Mouse (Mus musculus) MEL (cell line): ENCODE results near the gene Cnn3.

Source experiments
- BHLHE40 ChIP-seq: IDR thresholded peaks from 2 replicates; pipeline ENCODE4 v1.6.1; 2012; ENCODE audit warnings: low read depth, mild to moderate bottlenecking, inconsistent platforms, low read length, improper control_type of control experiment, borderline replicate concordance
- CTCF ChIP-seq, 3 experiments: IDR thresholded peaks in 2 of 3; conservative IDR thresholded peaks in 1 of 3; 2 replicates each; pipeline ENCODE4 v1.5.1; 2011 to 2012; ENCODE audit warnings: low read length in 3 of 3, low read depth in 2 of 3, mild to moderate bottlenecking in 2 of 3, improper control_type of control experiment in 1 of 3, inconsistent platforms in 1 of 3, mixed read lengths in 1 of 3, moderate library complexity in 1 of 3; ENCODE audit not compliant: control insufficient read depth in 1 of 3, insufficient read depth in 1 of 3, poor library complexity in 1 of 3, severe bottlenecking in 1 of 3
- EP300 ChIP-seq, 2 experiments: IDR thresholded peaks; 2 replicates each; pipeline ENCODE4 v1.6.1; 2011; ENCODE audit warnings: improper control_type of control experiment in 2 of 2, low read length in 2 of 2, low read depth in 1 of 2, mild to moderate bottlenecking in 1 of 2
- JUND ChIP-seq: IDR thresholded peaks from 2 replicates; pipeline ENCODE4 v1.6.1; 2011; ENCODE audit warnings: low read depth, mild to moderate bottlenecking, improper control_type of control experiment, low read length
- KAT2A ChIP-seq: conservative IDR thresholded peaks from 2 replicates; pipeline ENCODE4 v1.6.1; 2012; ENCODE audit warnings: low read depth, low read length, improper control_type of control experiment, inconsistent platforms
- MYC ChIP-seq: IDR thresholded peaks from 2 replicates; pipeline ENCODE4 v1.6.1; 2011; ENCODE audit warnings: low read depth, mild to moderate bottlenecking, low read length, improper control_type of control experiment, moderate library complexity
- POLR2A ChIP-seq, 2 experiments: IDR thresholded peaks; 2 replicates each; pipeline ENCODE4 v1.6.1; 2011 to 2012; ENCODE audit warnings: low read length in 2 of 2, mild to moderate bottlenecking in 2 of 2, control low read depth in 1 of 2, improper control_type of control experiment in 1 of 2, low read depth in 1 of 2, moderate library complexity in 1 of 2; ENCODE audit not compliant: control insufficient read depth in 1 of 2, insufficient read depth in 1 of 2, poor library complexity in 1 of 2
- POLR2AphosphoS5 ChIP-seq: IDR thresholded peaks from 2 replicates; pipeline ENCODE4 v1.6.1; 2012; ENCODE audit warnings: low read depth, borderline replicate concordance, mild to moderate bottlenecking, inconsistent platforms, low read length, moderate library complexity, mixed read lengths
- SIN3A ChIP-seq: IDR thresholded peaks from 2 replicates; pipeline ENCODE4 v1.6.1; 2012; ENCODE audit warnings: low read length, improper control_type of control experiment, inconsistent platforms
- TAL1 ChIP-seq: IDR thresholded peaks from 2 replicates; pipeline ENCODE4 v1.6.1; 2012; ENCODE audit warnings: mild to moderate bottlenecking, inconsistent platforms, low read length, moderate library complexity, mixed read lengths
- USF1 ChIP-seq: IDR thresholded peaks from 2 replicates; pipeline ENCODE4 v1.6.1; 2014; ENCODE audit warnings: low read depth, mild to moderate bottlenecking, inconsistent platforms, low read length, improper control_type of control experiment, moderate library complexity
- ZMIZ1 ChIP-seq: IDR thresholded peaks from 2 replicates; pipeline ENCODE4 v1.6.1; 2012; ENCODE audit warnings: low read depth, mild to moderate bottlenecking, inconsistent platforms, low read length, improper control_type of control experiment, moderate library complexity
- ZNF384 ChIP-seq: IDR thresholded peaks from 2 replicates; pipeline ENCODE4 v1.6.1; 2012; ENCODE audit warnings: low read depth, mild to moderate bottlenecking, inconsistent platforms, low read length, improper control_type of control experiment

- TF ChIP-seq MYC = no peak
- TF ChIP-seq CTCF (IDR thresholded peaks at IDR 0.05 in 2 of 3, conservative IDR thresholded peaks at IDR 0.05 in 1 of 3; ENCODE audit: control insufficient read depth in 1 of 3, insufficient read depth in 1 of 3, low read depth in 2 of 3, low read length in 3 of 3, poor library complexity in 1 of 3, severe bottlenecking in 1 of 3) = no peak
- TF ChIP-seq POLR2A (IDR thresholded peaks at IDR 0.05; ENCODE audit: control insufficient read depth in 1 of 2, insufficient read depth in 1 of 2, low read depth in 1 of 2, low read length in 2 of 2, poor library complexity in 1 of 2) = no peak
- no peak for TF ChIP-seq ZMIZ1
- TF ChIP-seq ZNF384 = no peak
- TF ChIP-seq KAT2A = no peak
- no peak for TF ChIP-seq POLR2AphosphoS5
- TF ChIP-seq JUND = no peak
- TF ChIP-seq TAL1 = no peak
- no peak for TF ChIP-seq BHLHE40
- no peak for TF ChIP-seq EP300 (IDR thresholded peaks at IDR 0.05; ENCODE audit: low read depth in 1 of 2, low read length in 2 of 2)
- TF ChIP-seq SIN3A = no peak
- no peak for TF ChIP-seq USF1
Measured at GRCm38 (mm10) chr3:121396561-121396960, 29.7 kb upstream of the Cnn3 start.
